Mouse (Mus musculus): ENCODE data around the gene Ska3.
"Not testable (repeated sequence)": the region's sequence is repeated elsewhere in the genome, so short reads cannot be mapped to it uniquely, and the experiment has no call there.

Ska3 gene

GRCm38 (mm10) chr14:57825788-57826751, at the start of gene Ska3, which contains the start of gene Mrpl57:
TSS of gene Ska3 (minus strand) at chr14:57826185.
TSS of gene Mrpl57 (plus strand) at chr14:57826234.
- DNase-seq (ENCODE audit: low read depth, low spot score), result peak; percentile 97

- peak; percentile 40 for DNase-seq (ENCODE audit: low read depth, low spot score)
Observed at GRCm38 (mm10) chr14:57866676-57867276, 40.8 kb upstream of the Ska3 start.

GRCm38 (mm10) chr14:57865256-57865655, 39.3 kb upstream of the Ska3 start:
- DNase-seq (ENCODE audit: low read depth, low spot score), result peak; percentile 79

GRCm38 (mm10) chr14:57863129-57863528, 37.1 kb upstream of the Ska3 start:
- DNase-seq (ENCODE audit: low read depth, low spot score), result no peak

- peak; percentile 64 for DNase-seq (ENCODE audit: low read depth, low spot score)
Observed at GRCm38 (mm10) chr14:57861987-57862412, 36.0 kb upstream of the Ska3 start.

- DNase-seq (ENCODE audit: low read depth, low spot score), result no peak
Observed at GRCm38 (mm10) chr14:57859520-57859919, 33.5 kb upstream of the Ska3 start.

GRCm38 (mm10) chr14:57858601-57859000, 32.6 kb upstream of the Ska3 start:
- DNase-seq (ENCODE audit: low read depth, low spot score), result no peak

GRCm38 (mm10) chr14:57856037-57856436, 30.1 kb upstream of the Ska3 start:
- not testable (repeated sequence) for DNase-seq (ENCODE audit: low read depth, low spot score)

- DNase-seq (ENCODE audit: low read depth, low spot score), result no peak
Observed at GRCm38 (mm10) chr14:57852961-57853360, 27.0 kb upstream of the Ska3 start.

GRCm38 (mm10) chr14:57850330-57850729, 24.3 kb upstream of the Ska3 start:
- DNase-seq (ENCODE audit: low read depth, low spot score), result no peak

- no peak for DNase-seq (ENCODE audit: low read depth, low spot score)
Observed at GRCm38 (mm10) chr14:57848646-57849045, 22.7 kb upstream of the Ska3 start.

GRCm38 (mm10) chr14:57848061-57848460, 22.1 kb upstream of the Ska3 start:
- not testable (repeated sequence) for DNase-seq (ENCODE audit: low read depth, low spot score)

- DNase-seq (ENCODE audit: low read depth, low spot score), result no peak
Observed at GRCm38 (mm10) chr14:57844535-57844934, 18.6 kb upstream of the Ska3 start.

GRCm38 (mm10) chr14:57835157-57835556, 9.2 kb upstream of the Ska3 start:
- DNase-seq (ENCODE audit: low read depth, low spot score), result no peak

- peak; percentile 73 for DNase-seq (ENCODE audit: low read depth, low spot score)
Observed at GRCm38 (mm10) chr14:57833526-57833925, 7.5 kb upstream of the Ska3 start.

GRCm38 (mm10) chr14:57827284-57827683, 1.3 kb upstream of the Ska3 start:
- peak; percentile 70 for DNase-seq (ENCODE audit: low read depth, low spot score)

- no peak for DNase-seq (ENCODE audit: low read depth, low spot score)
Observed at GRCm38 (mm10) chr14:57820839-57821238, 5.1 kb downstream of the Ska3 start.

- DNase-seq (ENCODE audit: low read depth, low spot score), result no peak
Observed at GRCm38 (mm10) chr14:57811844-57812243, 14.1 kb downstream of the Ska3 start.

- DNase-seq (ENCODE audit: low read depth, low spot score), result no peak
Observed at GRCm38 (mm10) chr14:57810886-57811285, 15.1 kb downstream of the Ska3 start.

- DNase-seq (ENCODE audit: low read depth, low spot score), result peak; percentile 78
Observed at GRCm38 (mm10) chr14:57808558-57808957, 17.4 kb downstream of the Ska3 start.

GRCm38 (mm10) chr14:57803731-57804130, 22.3 kb downstream of the Ska3 start:
- no peak for DNase-seq (ENCODE audit: low read depth, low spot score)

Data from A20 (cell line).